8 mouse cellular contexts compared by ENCODE assay signal in the genomic region with DNA sequence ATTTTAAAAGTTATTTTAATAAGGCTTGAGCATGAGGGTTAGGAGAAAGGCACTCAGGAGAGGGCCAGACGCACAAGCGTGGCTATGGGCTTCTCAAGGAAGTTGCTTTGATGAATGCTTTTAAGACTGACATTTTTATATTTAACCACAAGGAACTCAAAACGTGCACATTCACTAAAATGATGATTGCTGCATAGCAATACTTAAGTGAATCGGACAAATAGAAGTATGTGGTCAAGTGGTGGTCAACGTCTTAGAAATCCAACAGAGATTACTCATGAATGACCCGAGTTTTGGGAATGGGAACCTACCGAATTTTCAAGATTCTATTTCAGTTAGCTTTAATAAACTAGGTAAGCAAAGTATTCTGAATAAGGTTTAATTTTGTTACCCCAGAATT. TPM values are rescaled to one million over a fixed set of nuclear protein-coding genes. Genes with fewer than 3 reads are reported as not detected.
DNase-seq lines count a peak whose midpoint lies in the region; ATAC-seq and TF ChIP-seq lines count a peak whose summit lies in the region.

No protein-coding gene starts in this region.

- ATAC-seq in hindbrain, postnatal 0 days, result no peak

- DNase-seq in layer of hippocampus, adult 2 months (ENCODE audit: low spot score in 2 of 2), result no peak
- DNase-seq in layer of hippocampus, adult 9-11 months, result no peak
- DNase-seq in brain, adult 2 months (ENCODE audit: low read depth, low spot score), result peak; percentile 2
- no peak for DNase-seq in hindbrain, postnatal 0 days (ENCODE audit: low spot score)
- no peak for DNase-seq in adrenal gland, postnatal 36 days
- DNase-seq in right cerebral cortex, postnatal 10 days (ENCODE audit: low spot score in 2 of 2), result no peak
- no peak for DNase-seq in urinary bladder, adult 18-20 months (ENCODE audit: low spot score in 2 of 2)

- peak overlapping the region; percentile 0; the same call in 1 of the 2 replicates for H3K9ac ChIP-seq in hindbrain, postnatal 0 days (replicated peaks; ENCODE audit: low read length)

- no peaks in the 10 kb centered on the region for H3K27me3 ChIP-seq in hindbrain, postnatal 0 days (ENCODE audit: insufficient read depth, low read length)
- no peaks in the 10 kb centered on the region for H3K27me3 ChIP-seq in myocyte (ENCODE audit: control insufficient read depth, insufficient read depth, insufficient read length)

- no peaks in the 10 kb centered on the region for H3K4me1 ChIP-seq in hindbrain, postnatal 0 days (ENCODE audit: insufficient read depth, low read length)

- H3K79me2 ChIP-seq in myocyte (ENCODE audit: control insufficient read depth, insufficient read depth), result peaks cover 10% of the 10 kb centered on the region

- 51% methylated on average over 7 of the region's 7 CpGs for WGBS in hindbrain, postnatal 0 days

- H3K4me2 ChIP-seq in hindbrain, postnatal 0 days (ENCODE audit: low read depth, low read length), result peak overlapping the region; percentile 68
- H3K4me2 ChIP-seq in myocyte (ENCODE audit: low read depth), result peak overlapping the region; percentile 77

- H3K4me3 ChIP-seq in layer of hippocampus, adult 2 months, result peak overlapping the region; percentile 95
- peak overlapping the region; percentile 92 for H3K4me3 ChIP-seq in hindbrain, postnatal 0 days (ENCODE audit: low read length)
- H3K4me3 ChIP-seq in myocyte, result peak overlapping the region; percentile 49

- TF ChIP-seq POLR2A in myocyte (IDR thresholded peaks at IDR 0.05; ENCODE audit: insufficient read length, low read depth), result no peak

- H3K36me3 ChIP-seq in hindbrain, postnatal 0 days (ENCODE audit: insufficient read depth, low read length), result peaks cover 14% of the 10 kb centered on the region
- H3K36me3 ChIP-seq in myocyte (ENCODE audit: control insufficient read depth, insufficient read depth), result peaks cover 13% of the 10 kb centered on the region

- no peak overlapping the region for H3K27ac ChIP-seq in layer of hippocampus, adult 2 months
- H3K27ac ChIP-seq in hindbrain, postnatal 0 days, result no peak overlapping the region

- H3K9me3 ChIP-seq in hindbrain, postnatal 0 days (ENCODE audit: low read length), result no peaks in the 10 kb centered on the region

- TF ChIP-seq CTCF in layer of hippocampus, adult 2 months (conservative IDR thresholded peaks at IDR 0.05), result no peak
- TF ChIP-seq CTCF in hindbrain, postnatal 0 days (IDR thresholded peaks at IDR 0.05; ENCODE audit: low read depth), result no peak

- H3ac ChIP-seq in myocyte (ENCODE audit: control insufficient read depth, insufficient read length), result peak overlapping the region; percentile 70

TF ChIP-seq in myocyte, 11 proteins besides CTCF, POLR2A, EP300 and RAD21:
- TF ChIP-seq MYOD1 (IDR thresholded peaks at IDR 0.05; ENCODE audit: control insufficient read depth in 1 of 3, insufficient read length in 2 of 3, low read depth in 2 of 3), result no peak
- TF ChIP-seq REST (IDR thresholded peaks at IDR 0.05; ENCODE audit: insufficient read depth, insufficient read length), result no peak
- TF ChIP-seq TCF12 (IDR thresholded peaks at IDR 0.05; ENCODE audit: insufficient read depth, poor library complexity, severe bottlenecking), result no peak
- TF ChIP-seq MAX (IDR thresholded peaks at IDR 0.05; ENCODE audit: low read depth), result no peak
- no peak for TF ChIP-seq E2F4 (IDR thresholded peaks at IDR 0.05; ENCODE audit: insufficient read depth)
- no peak for TF ChIP-seq USF1 (IDR thresholded peaks at IDR 0.05; ENCODE audit: low read depth)
- no peak for TF ChIP-seq TCF3 (IDR thresholded peaks at IDR 0.05; ENCODE audit: insufficient read length, low read depth)
- TF ChIP-seq SRF (IDR thresholded peaks at IDR 0.05; ENCODE audit: control insufficient read depth, insufficient read length, low read depth), result no peak
- TF ChIP-seq CEBPB (IDR thresholded peaks at IDR 0.05; ENCODE audit: insufficient read depth, poor library complexity, severe bottlenecking), result no peak
- TF ChIP-seq POLR2AphosphoS2 (IDR thresholded peaks at IDR 0.05; ENCODE audit: insufficient read length, low read depth), result no peak
- TF ChIP-seq MYOG (IDR thresholded peaks at IDR 0.05; ENCODE audit: control insufficient read depth in 1 of 3, insufficient read depth in 1 of 3, insufficient read length in 2 of 3, low read depth in 2 of 3), result no peak

RNA-seq across cellular contexts. Expression of a gene that starts 0.8 kb away (rescaled TPM):
- 10 to 100 TPM; 20.2 to 23.4 TPM for total RNA-seq in layer of hippocampus, adult 2 months (2021)
- 7.1 and 8.9 TPM in 2 replicates for total RNA-seq in hindbrain, postnatal 0 days (2014; rRNA removed)
- 2.7 and 2.8 TPM in 2 replicates for polyA plus RNA-seq in hindbrain, postnatal 0 days (2015; fragmentation: Nextera tagmentation; extraction: Ambion mirVana)
- 1.9 TPM for polyA plus RNA-seq in myocyte (2012; fragmentation: generic; extraction: Trizol)
- total RNA-seq in adrenal gland, postnatal 36 days (2021), result 10 to 100 TPM; 16.9 to 19.2 TPM

RNA-seq across cellular contexts. Expression of a gene that starts 12.5 kb away (rescaled TPM):
- not detected for total RNA-seq in layer of hippocampus, adult 2 months (2021)
- total RNA-seq in hindbrain, postnatal 0 days (2014; rRNA removed), result not detected in 2 replicates
- 0.19 and 0.23 TPM in 2 replicates for polyA plus RNA-seq in hindbrain, postnatal 0 days (2015; fragmentation: Nextera tagmentation; extraction: Ambion mirVana)
- polyA plus RNA-seq in myocyte (2012; fragmentation: generic; extraction: Trizol), result 0.02 TPM
- not detected for total RNA-seq in adrenal gland, postnatal 36 days (2021)

RNA-seq across cellular contexts. Expression of a gene that starts 28.9 kb away (rescaled TPM):
- total RNA-seq in layer of hippocampus, adult 2 months (2021), result 10 to 100 TPM; 59.2 to 60.9 TPM
- 20.4 and 83.2 TPM in 2 replicates for total RNA-seq in hindbrain, postnatal 0 days (2014; rRNA removed)
- polyA plus RNA-seq in hindbrain, postnatal 0 days (2015; fragmentation: Nextera tagmentation; extraction: Ambion mirVana), result 7.7 and 8.2 TPM in 2 replicates
- polyA plus RNA-seq in myocyte (2012; fragmentation: generic; extraction: Trizol), result 29.0 TPM
- 10 to 100 TPM; 89.0 to 99.3 TPM for total RNA-seq in adrenal gland, postnatal 36 days (2021)

RNA-seq across cellular contexts. Expression of a gene that starts 29.6 kb away (rescaled TPM):
- total RNA-seq in layer of hippocampus, adult 2 months (2021), result not detected
- total RNA-seq in hindbrain, postnatal 0 days (2014; rRNA removed), result not detected in 2 replicates
- polyA plus RNA-seq in hindbrain, postnatal 0 days (2015; fragmentation: Nextera tagmentation; extraction: Ambion mirVana), result 0.11 and 0.16 TPM in 2 replicates
- not detected for polyA plus RNA-seq in myocyte (2012; fragmentation: generic; extraction: Trizol)
- not detected for total RNA-seq in adrenal gland, postnatal 36 days (2021)

RNA-seq across cellular contexts. Expression of a gene that starts 35.1 kb away (rescaled TPM):
- 10 to 100 TPM; 19.4 to 21.2 TPM for total RNA-seq in layer of hippocampus, adult 2 months (2021)
- 0.14 and 0.16 TPM in 2 replicates for total RNA-seq in hindbrain, postnatal 0 days (2014; rRNA removed)
- polyA plus RNA-seq in hindbrain, postnatal 0 days (2015; fragmentation: Nextera tagmentation; extraction: Ambion mirVana), result 0.43 and 0.53 TPM in 2 replicates
- polyA plus RNA-seq in myocyte (2012; fragmentation: generic; extraction: Trizol), result 0.71 TPM
- total RNA-seq in adrenal gland, postnatal 36 days (2021), result 10 to 100 TPM; 11.0 to 12.8 TPM
